Mouse (Mus musculus) heart, postnatal 0 days (tissue): ENCODE measurements at regions not wholly inside any gene's neighbourhood (a gene's known extent, or its start where the extent isn't known, plus 50 kb on each side); places are given as distances from the start of the nearest gene placed in this dataset.

ENCODE experiments used
- CTCF ChIP-seq: IDR thresholded peaks from 2 replicates; pipeline ENCODE4 v1.5.1; 2016; ENCODE audit warnings: antibody characterized with exemption, control low read depth, low read depth
- EP300 ChIP-seq: IDR thresholded peaks from 2 replicates; pipeline ENCODE4 v1.6.1; 2016; ENCODE audit warnings: antibody characterized with exemption, low read depth

GRCm38 (mm10) chr9:71417248-71417647 is 68.5 kb downstream of the Polr2m start:
- no peak for TF ChIP-seq CTCF
- TF ChIP-seq EP300 = no peak
